Mouse (Mus musculus): ENCODE measurements around the gene Smarcc1.
"Not testable (repeated sequence)": the region's sequence is repeated elsewhere in the genome, so short reads cannot be mapped to it uniquely, and the experiment has no call there.

Gene Smarcc1

DNA sequence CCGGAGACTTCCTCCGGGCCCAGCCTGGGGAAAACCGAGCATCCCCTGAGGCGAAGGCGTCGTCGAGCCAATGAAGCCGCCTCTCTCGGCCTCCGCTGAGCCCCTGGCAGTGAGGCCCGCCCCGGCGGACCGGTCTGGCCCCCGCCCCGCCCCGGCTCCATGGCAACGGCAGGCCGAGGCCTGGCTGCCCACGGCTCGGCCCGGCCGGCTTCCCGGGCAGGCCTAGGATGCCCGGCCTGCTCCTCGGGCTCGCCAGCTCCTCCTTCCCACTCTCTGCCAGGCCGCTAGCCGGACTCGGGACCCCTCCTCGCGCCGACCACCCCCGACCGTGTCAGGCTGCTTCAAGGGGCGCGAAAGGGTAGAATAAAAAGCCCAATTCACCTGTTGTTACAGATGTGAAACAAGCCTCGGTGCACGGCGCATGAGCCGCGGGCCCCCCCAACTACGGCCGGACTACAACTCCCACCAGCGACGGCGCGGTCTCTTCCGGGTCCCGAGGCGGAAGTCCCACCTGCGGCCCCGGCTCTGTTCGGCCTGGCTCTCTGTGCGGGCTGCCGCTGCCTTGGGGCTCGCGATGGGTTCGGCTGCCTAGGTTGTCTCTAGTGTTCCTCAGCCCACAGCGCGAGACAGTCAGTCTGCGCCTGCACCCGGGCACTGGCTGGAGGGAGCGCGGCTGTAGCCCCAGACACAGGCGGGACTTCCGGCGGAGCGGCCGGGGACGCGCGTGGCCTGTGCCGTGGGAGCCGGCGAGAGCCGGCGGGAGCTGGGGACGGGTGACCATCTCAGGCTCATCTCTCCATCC lies at the start of gene Smarcc1:
Smarcc1 (plus strand) TSS at position 732 of the 802 bp plus-strand sequence.
- DNase-seq (ENCODE audit: low spot score in 2 of 2) = peak; percentile 85 to 89

DNA sequence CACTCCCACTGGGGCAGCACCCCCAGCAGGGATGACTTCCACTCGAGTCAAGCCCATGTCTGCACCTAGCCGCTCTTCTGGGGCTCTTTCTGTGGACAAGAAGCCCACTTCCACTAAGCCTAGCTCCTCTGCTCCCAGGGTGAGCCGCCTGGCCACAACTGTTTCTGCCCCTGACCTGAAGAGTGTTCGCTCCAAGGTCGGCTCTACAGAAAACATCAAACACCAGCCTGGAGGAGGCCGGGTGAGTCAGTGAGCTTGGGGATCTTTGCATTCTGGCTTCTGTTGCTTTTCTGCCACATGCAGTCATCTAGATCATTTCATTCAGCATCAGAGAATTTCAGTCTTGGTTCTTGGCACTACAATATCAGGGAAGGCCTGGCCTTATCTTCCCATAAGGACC lies 48.8 kb upstream of the Smarcc1 start:
- no peak for DNase-seq (ENCODE audit: low spot score in 2 of 2)

DNA sequence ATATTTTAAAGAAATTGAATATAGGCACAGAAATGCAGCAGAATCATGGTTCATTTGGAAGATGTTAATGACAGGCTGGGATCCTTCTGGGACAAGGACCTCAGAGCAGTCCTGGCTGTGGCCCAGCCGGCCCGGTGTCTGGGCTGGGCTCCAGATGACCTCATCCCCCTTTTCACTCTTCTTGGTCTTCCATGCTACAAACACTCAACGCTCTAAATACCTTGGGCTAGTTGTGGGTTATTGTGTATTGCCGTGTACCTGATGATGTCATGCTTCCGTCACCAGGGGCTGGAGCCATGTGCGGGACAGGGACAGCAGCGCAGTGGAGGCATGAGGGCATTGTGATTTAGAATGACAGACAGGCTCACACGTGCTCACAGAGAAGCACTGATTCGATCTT lies 47.1 kb upstream of the Smarcc1 start:
- DNase-seq (ENCODE audit: low spot score in 2 of 2) = no peak

DNA sequence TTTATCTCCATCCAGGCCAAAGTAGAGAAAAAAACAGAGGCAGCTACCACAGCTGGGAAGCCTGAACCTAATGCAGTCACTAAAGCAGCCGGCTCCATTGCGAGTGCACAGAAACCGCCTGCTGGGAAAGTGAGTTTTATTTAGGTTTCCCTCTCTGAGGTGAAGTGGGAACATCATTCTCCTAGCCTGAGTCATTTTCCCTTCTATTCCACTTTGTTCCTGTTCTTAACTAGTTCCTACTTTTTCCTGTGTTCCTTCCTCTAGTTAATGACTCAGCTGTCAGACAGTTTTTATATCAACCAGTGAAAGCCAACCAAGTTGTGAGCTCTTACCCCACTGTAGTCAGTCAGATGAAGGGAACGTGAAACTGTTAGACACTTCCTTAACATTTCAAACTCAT lies 46.5 kb upstream of the Smarcc1 start:
- no peak for DNase-seq (ENCODE audit: low spot score in 2 of 2)

DNA sequence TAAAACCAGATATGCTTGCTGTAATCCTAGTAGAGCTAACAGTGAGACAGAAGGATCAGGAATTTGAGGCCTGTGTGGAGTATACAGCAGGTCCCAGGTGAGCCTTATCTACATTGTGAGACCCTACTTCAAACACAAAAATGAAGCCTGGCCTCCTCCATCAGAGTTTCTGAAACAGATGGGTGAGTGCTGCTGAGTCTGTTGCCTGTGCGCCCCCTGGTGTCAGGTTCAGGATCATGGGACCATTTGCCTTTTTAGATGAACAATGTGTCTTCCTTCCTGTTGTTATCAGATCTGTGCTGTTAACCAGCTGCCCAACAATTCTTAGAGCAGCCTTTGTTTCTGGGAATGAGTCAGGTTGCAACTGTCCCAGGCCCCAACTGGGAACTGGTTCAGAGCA lies 45.7 kb upstream of the Smarcc1 start:
- DNase-seq (ENCODE audit: low spot score in 2 of 2) = peak; percentile 69 to 75

DNA sequence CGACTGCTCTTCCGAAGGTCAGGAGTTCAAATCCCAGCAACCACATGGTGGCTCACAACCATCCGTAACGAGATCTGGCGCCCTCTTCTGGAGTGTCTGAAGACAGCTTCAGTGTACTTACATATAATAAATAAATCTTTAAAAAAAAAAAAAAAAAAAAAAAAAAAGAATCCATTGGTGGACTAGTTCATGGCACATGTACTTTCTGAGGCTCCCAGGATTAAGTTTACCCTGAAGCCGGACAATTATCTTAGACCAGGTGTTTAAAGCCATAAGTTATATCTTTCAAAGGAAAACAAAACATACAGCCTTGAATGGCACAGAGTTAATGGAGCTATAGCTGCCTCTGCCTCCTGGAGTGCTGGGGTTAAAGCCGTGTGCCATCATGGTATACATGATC lies 41.0 kb upstream of the Smarcc1 start:
- DNase-seq (ENCODE audit: low spot score in 2 of 2) = not testable (repeated sequence)

DNA sequence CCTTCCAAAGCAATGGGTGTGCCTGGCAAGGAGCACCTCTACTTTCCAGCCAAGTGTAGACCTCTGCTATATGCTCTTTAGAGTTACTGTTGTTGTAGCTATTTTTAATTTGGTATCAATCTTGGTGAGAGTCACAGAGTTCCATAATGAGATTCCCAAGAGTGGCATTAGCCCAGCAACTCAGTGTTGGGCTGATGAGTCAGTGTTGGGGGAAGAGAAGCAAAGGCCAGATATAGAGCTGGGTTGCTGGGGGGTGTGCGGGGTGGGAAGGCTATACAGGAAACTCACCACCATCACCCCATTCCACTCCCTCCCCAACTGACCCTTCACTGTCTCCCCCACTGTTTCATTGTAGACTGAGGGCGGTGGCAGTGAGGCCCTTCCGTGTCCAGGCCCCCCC lies 36.4 kb upstream of the Smarcc1 start:
- DNase-seq (ENCODE audit: low spot score in 2 of 2) = no peak

DNA sequence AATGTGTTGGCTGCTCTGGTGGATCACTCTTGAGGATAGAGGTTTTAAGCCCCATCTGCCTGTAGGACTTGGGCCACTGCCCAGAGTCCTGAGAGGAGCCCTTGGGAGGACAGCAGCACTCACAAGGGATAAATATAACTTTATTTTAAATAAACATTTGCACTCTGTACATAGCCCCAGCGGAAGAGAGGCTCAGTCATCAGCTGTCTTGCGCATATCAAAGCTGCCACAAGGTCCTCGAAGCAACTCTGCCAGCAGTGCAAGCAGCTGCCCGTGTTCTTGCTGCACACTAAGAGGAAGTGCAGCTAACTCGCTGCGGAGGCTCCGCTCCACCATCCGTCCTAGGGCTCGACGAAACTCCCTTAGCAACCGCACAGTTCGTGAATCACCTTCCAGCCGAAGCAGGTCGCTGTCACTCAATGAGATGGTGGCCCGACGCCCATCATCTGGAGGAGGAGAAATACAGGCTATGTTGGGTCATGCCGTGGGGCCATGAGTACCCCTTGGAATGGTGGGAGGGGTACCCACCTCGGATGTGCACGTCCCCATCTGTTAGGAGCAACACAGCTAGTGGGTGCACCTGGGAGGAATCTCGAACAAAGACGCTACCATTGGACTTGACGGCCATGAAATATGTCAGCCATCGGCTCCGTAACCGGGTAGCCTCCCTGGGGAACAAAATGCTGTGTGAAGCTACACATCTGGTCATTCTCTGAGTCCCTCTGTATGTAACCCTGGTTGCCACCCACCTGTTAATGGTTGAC lies 33.1 kb upstream of the Smarcc1 start:
- no peak for DNase-seq (ENCODE audit: low spot score in 2 of 2)

DNA sequence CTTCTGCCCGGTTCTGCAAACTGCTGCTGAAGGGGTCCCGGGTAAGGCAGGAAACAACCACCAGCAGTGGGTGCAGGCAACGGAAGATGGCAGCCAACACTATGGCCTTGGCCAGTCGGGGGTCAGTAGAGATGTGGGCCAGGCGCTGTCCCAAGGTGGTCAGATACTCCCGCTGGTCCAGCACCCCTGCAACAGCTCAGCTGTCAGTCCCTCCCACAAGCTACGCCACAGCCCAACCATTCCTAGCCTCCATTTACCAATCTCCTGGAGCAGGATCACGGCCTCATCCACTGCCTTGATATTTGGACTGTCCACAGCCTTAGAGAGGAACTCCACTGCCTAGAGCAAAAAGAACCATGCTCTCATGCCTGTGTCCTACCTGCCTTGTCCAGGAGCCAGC lies 31.8 kb upstream of the Smarcc1 start:
- DNase-seq (ENCODE audit: low spot score in 2 of 2) = no peak

DNA sequence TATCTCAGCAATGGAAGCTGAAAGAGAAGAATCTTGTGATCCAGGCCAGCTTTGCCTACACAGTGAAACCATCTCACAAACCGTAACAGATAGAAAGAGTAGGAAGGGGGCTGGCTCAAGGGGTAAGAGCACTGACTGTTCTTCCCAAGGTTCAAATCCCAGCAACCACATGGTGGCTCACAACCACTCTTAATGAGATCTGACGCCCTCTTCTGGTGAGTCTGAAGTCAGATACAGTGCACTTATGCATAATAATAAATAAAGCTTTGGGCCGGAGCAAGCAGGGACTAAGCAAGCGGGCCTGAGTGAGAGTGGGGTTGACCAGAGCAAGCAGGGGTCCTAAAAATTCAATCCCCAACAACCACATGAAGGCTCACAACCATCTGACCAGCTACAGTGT lies 24.2 kb upstream of the Smarcc1 start:
- DNase-seq (ENCODE audit: low spot score in 2 of 2) = no peak

DNA sequence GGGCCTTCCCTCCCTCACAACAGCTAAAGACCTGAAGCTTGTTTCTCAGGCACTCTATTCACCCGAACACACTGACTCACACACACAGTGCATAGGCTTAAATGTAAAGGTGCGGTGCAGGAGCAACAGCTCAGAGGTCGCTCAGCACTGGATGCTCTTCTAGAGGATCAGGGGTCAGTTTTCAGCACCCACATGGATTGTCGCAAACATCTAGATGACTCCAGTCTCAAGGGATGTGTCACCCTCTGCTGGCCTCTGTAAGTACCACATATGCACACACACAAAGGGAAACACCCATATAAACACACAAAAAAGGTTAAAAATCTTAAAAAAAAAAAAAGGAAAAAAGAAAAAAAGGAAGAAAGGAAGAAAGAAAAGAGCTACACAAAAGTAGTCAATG lies 22.7 kb upstream of the Smarcc1 start:
- DNase-seq (ENCODE audit: low spot score in 2 of 2) = no peak

DNA sequence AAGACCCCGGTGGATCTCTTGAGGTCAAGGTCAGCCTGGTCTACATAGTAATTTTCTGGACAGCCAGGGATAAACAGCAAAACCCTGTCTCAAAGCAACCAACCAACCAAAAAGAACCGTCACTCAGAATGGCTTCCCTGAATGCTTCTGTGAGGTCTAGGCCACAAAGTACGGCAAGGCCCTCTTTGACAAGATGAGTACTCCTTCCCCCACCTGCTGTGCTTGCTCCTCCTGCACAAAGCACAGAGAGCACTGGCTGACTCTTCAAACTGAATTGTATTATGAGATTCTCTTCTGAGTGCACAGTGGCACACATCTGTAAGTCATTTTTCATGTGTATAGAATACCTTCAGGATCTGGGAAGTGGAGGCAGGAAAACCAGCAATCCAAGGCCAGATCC lies 19.7 kb upstream of the Smarcc1 start:
- no peak for DNase-seq (ENCODE audit: low spot score in 2 of 2)

DNA sequence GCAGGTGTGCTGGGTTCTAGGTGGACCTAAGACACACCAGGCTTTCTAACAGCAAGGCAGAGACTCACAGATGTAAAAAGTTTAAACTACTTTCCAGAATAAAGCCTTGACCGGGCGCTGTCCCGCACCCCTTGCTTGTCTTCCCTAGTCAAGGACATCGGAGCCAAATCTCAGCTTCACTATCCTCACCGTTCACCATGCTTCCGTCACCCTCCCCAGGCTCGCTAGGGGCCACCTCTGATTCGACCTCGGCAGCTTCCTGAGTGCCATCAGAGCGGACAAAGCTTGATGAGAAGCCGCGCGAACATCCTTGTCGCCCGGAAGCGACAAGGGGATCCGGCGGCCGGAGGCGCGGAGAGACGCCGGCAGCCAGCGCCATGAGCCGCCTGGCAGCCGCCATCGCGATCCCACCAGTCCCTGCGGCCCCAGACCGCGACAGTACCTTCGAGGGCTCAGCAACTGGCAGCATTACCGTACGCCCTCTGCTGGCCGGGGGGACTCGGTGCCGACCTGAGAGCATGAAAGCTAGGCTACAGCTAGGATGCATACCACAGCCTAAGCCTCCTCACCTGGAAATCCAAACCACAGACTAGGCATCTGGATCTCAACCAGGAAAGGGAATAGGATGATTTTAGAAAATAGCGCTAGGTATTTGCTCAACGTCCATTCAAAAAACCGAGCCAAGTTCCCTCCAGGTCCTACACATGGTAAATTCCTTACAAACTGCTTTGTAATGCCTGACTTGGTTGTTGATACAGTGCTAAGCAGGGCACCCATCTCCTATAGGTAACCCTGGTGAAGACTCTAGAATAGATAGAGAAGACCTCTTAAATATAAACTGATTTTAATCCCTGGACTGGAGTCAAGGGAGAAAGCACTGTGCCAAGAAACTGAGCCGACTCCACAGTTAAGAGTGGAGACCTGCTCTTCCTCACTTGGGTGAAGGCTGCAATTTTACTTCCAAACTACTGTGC lies 16.6 kb upstream of the Smarcc1 start:
- peak; percentile 90 to 92 for DNase-seq (ENCODE audit: low spot score in 2 of 2)

DNA sequence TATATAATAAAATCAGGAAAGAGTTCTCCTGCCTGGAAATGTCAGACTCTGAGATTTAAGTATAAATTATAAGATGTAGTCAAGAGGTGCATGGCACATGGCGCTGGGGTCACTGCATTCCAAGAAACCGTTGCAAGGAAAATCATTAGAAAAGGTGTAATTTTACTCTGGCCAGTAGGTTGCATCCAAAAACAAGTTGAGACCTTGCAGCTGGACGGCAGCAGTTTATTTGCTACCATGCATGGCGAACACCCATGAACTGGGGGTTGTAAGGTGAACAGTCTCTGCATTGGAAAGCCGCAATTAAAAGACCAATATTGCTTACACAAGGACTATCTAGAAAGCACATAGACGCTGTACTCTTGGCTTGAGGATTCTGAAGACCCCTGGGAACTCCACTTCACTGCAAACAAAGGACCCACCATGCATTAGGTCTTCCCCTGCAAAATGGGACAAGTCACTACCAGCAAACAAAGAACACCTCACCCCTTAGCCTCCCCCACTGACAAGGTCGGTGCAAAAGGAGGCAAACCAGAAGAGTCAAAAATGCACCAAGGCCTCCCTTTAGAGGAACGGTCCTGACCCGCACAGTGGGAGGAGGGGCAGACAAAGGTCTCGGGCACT lies 1.0 kb upstream of the Smarcc1 start:
- DNase-seq (ENCODE audit: low spot score in 2 of 2) = no peak

DNA sequence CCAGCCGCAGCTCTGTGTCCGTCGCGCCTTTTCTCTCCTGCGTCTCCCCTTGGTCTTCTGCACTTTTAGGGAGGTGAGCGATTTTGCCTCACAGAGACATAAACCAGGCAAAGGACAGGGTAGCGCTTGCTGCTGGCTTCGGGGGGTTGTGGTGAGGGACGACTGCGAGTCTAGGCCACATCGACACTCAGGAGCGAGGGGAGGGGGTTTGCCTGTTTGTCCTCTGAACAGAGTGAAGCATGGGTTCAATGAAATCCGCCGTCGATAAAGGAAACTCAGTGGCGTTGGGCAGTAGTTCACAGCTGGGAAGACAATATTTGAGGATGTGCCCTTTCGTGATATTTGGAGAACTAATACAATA lies 251 bp downstream of the Smarcc1 start, which contains the start of gene Dhx30:
Dhx30 (minus strand) TSS at position 52 of the 361 bp plus-strand sequence.
- DNase-seq (ENCODE audit: low spot score in 2 of 2) = no peak

DNA sequence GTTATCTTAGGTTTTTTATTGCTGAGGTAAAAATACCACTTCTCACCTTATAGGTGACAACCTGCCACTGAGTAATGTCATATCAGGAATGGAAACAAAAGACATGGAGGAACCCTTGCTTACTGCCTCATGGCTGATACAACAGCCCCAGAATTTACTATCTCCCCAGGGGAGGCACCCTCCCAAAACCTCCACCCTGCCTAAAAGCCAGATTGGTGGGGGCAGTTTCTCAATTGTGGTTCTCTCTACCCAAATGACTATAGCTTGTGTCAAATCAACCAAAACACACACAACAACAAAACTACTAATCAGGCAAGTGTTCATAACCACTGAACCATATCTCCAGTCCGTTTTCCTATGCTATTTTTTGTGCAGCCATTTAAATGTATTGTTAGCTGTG lies 741 bp downstream of the Smarcc1 start:
- no peak for DNase-seq (ENCODE audit: low spot score in 2 of 2)

DNA sequence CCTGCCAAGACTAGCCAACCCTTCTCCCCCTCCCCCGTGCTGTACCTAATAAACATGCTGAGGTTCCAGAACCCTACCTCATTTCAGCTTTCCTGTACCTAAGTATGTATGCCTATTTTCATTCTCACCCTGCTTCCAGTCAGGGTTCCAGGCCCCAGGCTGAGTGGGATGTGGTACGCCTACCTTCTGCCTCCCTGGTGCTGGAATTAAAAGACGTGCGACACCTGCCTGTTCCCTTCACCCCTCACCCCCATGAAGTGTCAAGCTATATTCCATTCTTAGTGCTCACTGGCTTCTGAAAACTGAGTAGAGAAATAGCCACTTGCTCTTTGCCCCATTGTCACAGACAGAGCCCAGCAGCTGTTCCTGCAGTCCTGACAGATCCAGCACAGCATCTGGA lies 3.9 kb downstream of the Smarcc1 start:
- peak in 1 of 2 experiments; percentile 12 for DNase-seq (ENCODE audit: low spot score in 2 of 2)

DNA sequence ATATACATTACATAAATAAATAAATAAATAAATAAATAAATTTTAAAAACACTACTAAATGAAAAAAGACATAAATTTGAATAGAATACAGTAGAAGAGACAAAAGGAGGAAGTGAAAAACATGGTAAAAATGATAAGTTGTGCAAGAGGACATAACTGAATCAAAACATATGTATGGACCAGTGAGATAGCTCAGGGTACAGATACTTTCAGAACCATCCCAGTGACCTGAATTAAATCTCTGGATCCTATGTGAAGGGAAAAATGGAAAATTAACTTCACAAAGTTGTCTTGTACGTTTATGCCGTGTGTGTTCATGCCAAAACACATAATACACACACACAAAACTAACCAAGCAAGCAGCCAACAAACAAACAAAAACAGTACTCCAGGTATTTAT lies 5.8 kb downstream of the Smarcc1 start:
- no peak for DNase-seq (ENCODE audit: low spot score in 2 of 2)

DNA sequence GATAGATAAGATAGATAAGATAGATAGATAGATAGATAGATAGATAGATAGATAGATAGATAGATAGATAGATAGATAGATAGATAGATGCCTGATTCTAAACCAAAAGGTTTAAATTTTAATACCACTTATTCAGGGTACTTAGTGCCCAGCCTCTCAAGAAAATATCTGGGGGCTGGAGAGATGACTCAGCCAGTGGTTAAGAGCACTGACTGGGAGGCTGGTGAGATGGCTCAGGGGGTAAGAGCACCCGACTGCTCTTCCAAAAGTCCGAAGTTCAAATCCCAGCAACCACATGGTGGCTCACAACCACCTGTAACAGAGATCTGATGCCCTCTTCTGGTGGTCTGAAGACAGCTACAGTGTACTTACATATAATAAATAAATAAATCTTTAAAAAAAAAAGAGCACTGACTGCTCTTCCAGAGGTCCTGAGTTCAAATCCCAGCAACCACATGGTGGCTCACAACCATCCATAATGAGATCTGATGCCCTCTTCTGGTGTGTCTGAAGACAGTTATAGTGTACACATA lies 6.6 kb downstream of the Smarcc1 start:
- not testable (repeated sequence) for DNase-seq (ENCODE audit: low spot score in 2 of 2)

DNA sequence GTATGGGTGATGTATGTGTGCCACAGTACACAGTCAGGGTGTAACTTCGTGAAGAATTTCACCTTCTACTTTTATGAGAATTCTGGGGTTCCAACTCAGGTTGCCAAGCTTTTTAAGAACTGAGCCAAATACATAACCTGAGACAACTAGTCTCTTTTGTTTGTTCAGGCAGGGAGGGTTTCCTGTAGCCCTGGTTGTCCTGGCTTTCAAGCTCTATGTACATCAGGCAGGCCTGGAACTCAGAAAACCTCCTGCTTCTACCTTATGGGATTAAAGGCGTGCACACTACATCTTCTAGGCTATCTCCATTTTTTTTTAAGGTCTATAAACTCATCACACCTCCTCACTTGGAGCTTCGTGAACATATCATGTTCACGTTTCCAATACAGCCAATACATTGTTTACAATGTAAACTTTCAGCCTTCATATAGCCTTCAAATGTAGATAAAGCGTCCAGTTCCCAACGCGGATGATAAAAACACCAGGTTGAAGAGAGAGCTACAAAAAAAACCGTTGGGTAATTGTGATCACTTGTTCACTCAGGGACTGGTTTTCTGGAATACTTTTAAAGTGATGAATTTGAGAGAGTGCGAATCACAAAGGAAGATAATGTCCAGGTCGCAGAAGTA lies 13.5 kb downstream of the Smarcc1 start:
- DNase-seq (ENCODE audit: low spot score in 2 of 2) = no peak

Data from right cerebral cortex, postnatal 36 days (tissue).